Mouse (Mus musculus) liver, embryonic 15.5 days (tissue): Measurements from ENCODE around the gene Rfx3. TPM values are rescaled to one million over a fixed set of nuclear protein-coding genes. Genes with fewer than 3 reads are reported as not detected.

Source experiments
- ATAC-seq: fragments of 200-750 bp; cut with Nextera tagmentation; 2 replicates; pipeline ENCODE4 v1.8.0; 2017; ENCODE audit warnings: moderate number of reproducible peaks, mild to moderate bottlenecking, moderate library complexity; ENCODE audit not compliant: insufficient read depth
- H3K27ac ChIP-seq: fragments of 300-500 bp; sonication (generic); replicated peaks from 2 replicates; pipeline ENCODE4 v1.5.1; 2015; ENCODE audit warnings: mild to moderate bottlenecking, inconsistent platforms
- H3K27me3 ChIP-seq: fragments of 300-500 bp; sonication (generic); 2 replicates; pipeline ENCODE4 v1.6.1; 2015; ENCODE audit warnings: mild to moderate bottlenecking, inconsistent platforms
- H3K36me3 ChIP-seq: fragments of 300-500 bp; sonication (generic); replicated peaks from 2 replicates; pipeline ENCODE4 v1.6.1; 2015; ENCODE audit warnings: moderate library complexity, mild to moderate bottlenecking, inconsistent platforms
- H3K4me1 ChIP-seq: fragments of 300-500 bp; sonication (generic); replicated peaks from 2 replicates; pipeline ENCODE4 v1.6.1; 2015; ENCODE audit warnings: inconsistent platforms
- H3K4me2 ChIP-seq: fragments of 300-500 bp; sonication (generic); 2 replicates; pipeline ENCODE4 v1.6.1; 2015; ENCODE audit warnings: moderate library complexity, mild to moderate bottlenecking, inconsistent platforms
- H3K4me3 ChIP-seq: fragments of 300-500 bp; sonication (generic); replicated peaks from 2 replicates; pipeline ENCODE4 v1.5.1; 2015; ENCODE audit warnings: mild to moderate bottlenecking, inconsistent platforms
- H3K9ac ChIP-seq: fragments of 300-500 bp; sonication (generic); 2 replicates; pipeline ENCODE4 v1.6.1; 2015; ENCODE audit warnings: moderate library complexity, mild to moderate bottlenecking, inconsistent platforms
- H3K9me3 ChIP-seq: fragments of 300-500 bp; sonication (generic); replicated peaks from 2 replicates; pipeline ENCODE4 v1.6.1; 2016; ENCODE audit warnings: inconsistent platforms
- WGBS: fragments of 180-500 bp; shearing (Covaris S2); methylation state at CpG from one replicate; pipeline ENCODE4 v1.1.7; 2015; ENCODE audit warnings: mixed read lengths; ENCODE audit not compliant: insufficient replicate concordance; 5-methylcytosine and 5-hydroxymethylcytosine counted together
- polyA plus RNA-seq: library from polyadenylated mRNA; unstranded; fragments of >200 nt; fragmentation: Nextera tagmentation; extraction: Ambion mirVana; gene quantifications from 2 replicates; pipeline ENCODE4 v1.2.1, GENCODE M21; 2015

The Rfx3 gene
- polyA plus RNA-seq, 1 experiment from 2014 or later, result 1.7 TPM

- no peaks in the 10 kb centered on the region for H3K27me3 ChIP-seq
- no peaks in the 10 kb centered on the region for H3K9me3 ChIP-seq
- no peak overlapping the region for H3K27ac ChIP-seq
- 48% methylated on average over 3 of the region's 3 CpGs for WGBS
- no peaks in the 10 kb centered on the region for H3K36me3 ChIP-seq
- no peaks in the 10 kb centered on the region for H3K4me1 ChIP-seq
- H3K4me3 ChIP-seq, result no peak overlapping the region
- ATAC-seq, result no peak
- no peak overlapping the region for H3K4me2 ChIP-seq
- H3K9ac ChIP-seq, result no peak overlapping the region
Measured at GRCm38 (mm10) chr19:28002708-28003107, 8.3 kb downstream of the Rfx3 start.

- 61% methylated on average over 7 of the region's 7 CpGs for WGBS
- Histone ChIP-seq H3K27me3 (no peaks in the 10 kb centered on the region), H3K9ac (no peak overlapping the region), H3K36me3 (no peaks in the 10 kb centered on the region), H3K4me3 (no peak overlapping the region), H3K9me3 (no peaks in the 10 kb centered on the region), H3K4me2 (no peak overlapping the region), H3K27ac (no peak overlapping the region), H3K4me1 (no peaks in the 10 kb centered on the region)
- ATAC-seq, result no peak
Measured at GRCm38 (mm10) chr19:27992800-27993199, 18.2 kb downstream of the Rfx3 start.

GRCm38 (mm10) chr19:27988746-27989145, 22.2 kb downstream of the Rfx3 start:
- H3K4me3 ChIP-seq, result no peak overlapping the region
- H3K4me2 ChIP-seq, result no peak overlapping the region
- H3K27me3 ChIP-seq, result no peaks in the 10 kb centered on the region
- H3K27ac ChIP-seq, result no peak overlapping the region
- ATAC-seq, result no peak
- H3K9ac ChIP-seq, result no peak overlapping the region
- H3K36me3 ChIP-seq, result no peaks in the 10 kb centered on the region
- 70% methylated on average over 3 of the region's 3 CpGs for WGBS
- no peaks in the 10 kb centered on the region for H3K4me1 ChIP-seq
- H3K9me3 ChIP-seq, result no peaks in the 10 kb centered on the region

DNA sequence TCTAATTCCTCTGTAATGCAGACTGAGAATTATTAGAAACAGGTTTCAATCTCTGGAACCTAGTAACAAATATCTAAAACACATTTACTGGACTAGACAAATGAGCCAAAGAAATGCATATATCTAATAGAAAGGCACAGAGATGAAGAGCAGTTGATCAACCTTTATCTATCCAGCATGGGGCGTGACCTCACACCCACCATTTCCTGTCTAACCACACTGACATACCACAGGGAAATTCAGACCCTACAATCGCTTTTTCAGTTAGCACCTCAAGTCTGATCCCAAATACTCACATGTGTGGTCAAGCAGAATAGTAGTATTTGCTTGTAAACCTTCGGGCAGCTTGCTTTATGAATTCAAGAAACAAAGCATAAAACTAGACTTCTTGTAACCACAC, 43.4 kb downstream of the Rfx3 start:
- H3K4me3 ChIP-seq, result no peak overlapping the region
- no peaks in the 10 kb centered on the region for H3K27me3 ChIP-seq
- ATAC-seq, result no peak
- peaks cover 6% of the 10 kb centered on the region; the same call in 1 of the 2 replicates for H3K4me1 ChIP-seq
- H3K4me2 ChIP-seq, result no peak overlapping the region
- no peaks in the 10 kb centered on the region for H3K9me3 ChIP-seq
- H3K9ac ChIP-seq, result no peak overlapping the region
- 20% methylated on average over 3 of the region's 3 CpGs for WGBS
- no peak overlapping the region for H3K27ac ChIP-seq
- no peaks in the 10 kb centered on the region for H3K36me3 ChIP-seq

DNA sequence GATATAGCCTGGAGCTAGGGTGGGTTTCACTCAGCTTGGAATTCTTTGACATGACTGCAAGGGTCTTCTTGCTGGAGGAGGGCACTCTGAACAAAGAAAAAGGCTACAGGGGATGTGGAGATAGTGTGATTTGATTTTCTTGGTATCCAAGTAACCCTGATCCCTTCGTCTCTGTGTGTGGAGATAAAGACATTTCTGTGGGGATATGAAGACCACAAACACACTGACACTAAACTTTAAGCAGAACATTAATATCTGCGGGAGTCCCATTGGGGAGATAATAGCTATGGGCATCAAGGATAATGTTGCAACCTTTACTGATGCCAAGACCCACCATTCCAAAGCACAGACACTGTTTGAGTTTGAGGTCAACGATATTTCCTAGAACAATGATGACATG, 49.7 kb downstream of the Rfx3 start:
- no peak overlapping the region for H3K4me3 ChIP-seq
- no peaks in the 10 kb centered on the region for H3K36me3 ChIP-seq
- ATAC-seq, result no peak
- WGBS, result 22% methylated on average over 3 of the region's 3 CpGs
- no peaks in the 10 kb centered on the region for H3K9me3 ChIP-seq
- H3K27me3 ChIP-seq, result no peaks in the 10 kb centered on the region
- no peak overlapping the region for H3K27ac ChIP-seq
- H3K4me2 ChIP-seq, result no peak overlapping the region
- no peak overlapping the region for H3K9ac ChIP-seq
- no peaks in the 10 kb centered on the region for H3K4me1 ChIP-seq

GRCm38 (mm10) chr19:27935453-27935852, 75.5 kb downstream of the Rfx3 start:
- 69% methylated on average over 3 of the region's 3 CpGs for WGBS
- no peaks in the 10 kb centered on the region for H3K4me1 ChIP-seq
- no peaks in the 10 kb centered on the region for H3K27me3 ChIP-seq
- no peak overlapping the region for H3K4me2 ChIP-seq
- no peaks in the 10 kb centered on the region for H3K9me3 ChIP-seq
- H3K36me3 ChIP-seq, result no peaks in the 10 kb centered on the region
- no peak overlapping the region for H3K27ac ChIP-seq
- no peak overlapping the region for H3K9ac ChIP-seq
- no peak overlapping the region for H3K4me3 ChIP-seq
- no peak for ATAC-seq

DNA sequence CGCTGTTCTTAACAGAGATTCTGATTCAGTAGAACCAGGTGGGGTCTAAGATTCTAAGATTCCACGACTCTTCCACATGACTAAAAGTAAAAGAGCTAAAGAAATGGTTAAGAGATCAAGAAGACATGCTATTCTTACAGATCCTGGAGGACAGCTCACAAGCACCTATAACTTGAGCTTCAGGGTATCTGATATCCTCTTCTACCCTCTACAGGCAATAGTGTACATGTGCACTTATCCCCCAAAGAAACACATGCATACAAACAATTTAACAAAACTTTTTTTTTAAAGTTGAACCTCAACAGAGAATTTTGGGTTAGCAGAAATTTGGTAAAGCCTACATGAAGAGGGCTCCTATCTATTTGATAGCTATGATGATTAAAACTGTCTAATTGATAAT, 79.8 kb downstream of the Rfx3 start:
- 71% methylated on average over 2 of the region's 2 CpGs for WGBS
- no peak for ATAC-seq
- Histone ChIP-seq H3K9ac (no peak overlapping the region), H3K36me3 (no peaks in the 10 kb centered on the region), H3K4me2 (no peak overlapping the region), H3K4me1 (no peaks in the 10 kb centered on the region), H3K27me3 (no peaks in the 10 kb centered on the region), H3K27ac (no peak overlapping the region), H3K4me3 (no peak overlapping the region), H3K9me3 (no peaks in the 10 kb centered on the region)

DNA sequence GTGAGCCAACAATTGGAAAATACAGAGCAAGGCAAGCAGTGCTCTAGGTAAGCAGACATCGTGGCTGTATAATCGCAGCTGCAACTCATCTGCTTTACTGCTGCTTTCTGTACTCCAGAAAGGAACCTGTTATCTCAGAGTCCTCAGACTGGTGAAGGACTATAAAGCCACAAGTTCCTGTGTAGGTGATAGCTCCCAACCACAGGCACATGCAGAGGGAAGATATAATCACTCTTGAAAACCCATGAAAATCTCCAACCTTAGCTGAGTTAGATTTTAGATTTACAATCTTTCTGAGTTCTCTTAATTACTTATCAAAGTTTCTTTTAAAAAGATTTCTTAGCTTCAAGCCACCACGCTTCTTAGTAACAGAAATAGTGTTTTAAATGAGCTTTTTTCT, 84.6 kb downstream of the Rfx3 start:
- Histone ChIP-seq H3K4me2 (no peak overlapping the region), H3K36me3 (no peaks in the 10 kb centered on the region), H3K27me3 (no peaks in the 10 kb centered on the region), H3K4me3 (no peak overlapping the region), H3K9me3 (no peaks in the 10 kb centered on the region), H3K4me1 (no peaks in the 10 kb centered on the region), H3K9ac (no peak overlapping the region), H3K27ac (no peak overlapping the region)
- ATAC-seq, result no peak
- 25% methylated on average over 3 of the region's 3 CpGs for WGBS

DNA sequence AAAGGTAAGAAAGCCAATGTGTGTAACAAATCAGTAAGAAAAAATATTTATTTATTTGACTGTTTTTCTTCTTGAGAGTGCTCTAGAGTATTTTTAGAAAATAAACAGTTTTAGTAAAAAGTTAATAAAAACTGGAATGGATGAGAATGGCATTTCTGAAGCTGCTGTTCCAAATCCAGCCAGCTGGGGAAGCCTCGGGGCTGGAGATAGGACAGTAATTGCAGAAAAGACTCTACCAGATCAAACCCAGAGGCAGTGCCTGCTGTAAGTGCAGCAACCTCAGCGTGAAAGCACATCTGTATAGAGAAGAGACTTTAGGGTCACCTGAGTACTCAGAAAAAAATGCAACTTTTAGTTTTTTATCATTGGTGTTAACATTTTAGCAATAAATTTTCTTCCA, 91.9 kb downstream of the Rfx3 start:
- 39% methylated on average over 2 of the region's 2 CpGs for WGBS
- H3K9me3 ChIP-seq, result no peaks in the 10 kb centered on the region

DNA sequence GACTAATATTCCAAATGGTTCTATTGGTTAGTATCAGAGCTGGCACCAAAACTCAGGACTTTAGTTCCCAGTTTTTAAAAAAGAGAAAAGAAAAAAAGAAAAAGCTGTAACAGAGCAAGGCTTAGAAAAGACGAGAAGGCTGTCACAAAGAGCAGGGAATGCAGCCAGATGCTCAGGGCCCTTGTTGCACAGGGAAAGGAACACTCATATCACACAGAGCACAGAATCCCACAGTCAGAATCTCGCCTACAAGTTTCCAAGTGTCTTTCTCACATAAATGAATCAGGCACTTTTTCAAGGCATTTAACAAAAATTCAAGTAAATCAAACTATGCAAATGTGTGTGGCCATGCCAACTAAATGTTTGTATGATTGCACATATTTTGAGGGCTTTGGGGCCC, 94.5 kb downstream of the Rfx3 start:
- H3K27ac ChIP-seq, result no peak overlapping the region
- no peak overlapping the region for H3K4me3 ChIP-seq
- no peaks in the 10 kb centered on the region for H3K9me3 ChIP-seq
- H3K4me2 ChIP-seq, result no peak overlapping the region
- no peak overlapping the region for H3K9ac ChIP-seq
- 0 out of 2 replicates have a peak, but pooled peaks cover 2% of the 10 kb centered on the region for H3K4me1 ChIP-seq
- H3K27me3 ChIP-seq, result no peaks in the 10 kb centered on the region
- no peaks in the 10 kb centered on the region for H3K36me3 ChIP-seq
- ATAC-seq, result no peak
- WGBS, result 62% methylated on average over 2 of the region's 2 CpGs

More for the DNA sequence above, 91.9 kb downstream of the Rfx3 start:
- Histone ChIP-seq H3K4me1 (0 out of 2 replicates have a peak, but pooled peaks cover 2% of the 10 kb centered on the region), H3K4me2 (no peak overlapping the region), H3K9ac (no peak overlapping the region), H3K4me3 (no peak overlapping the region), H3K36me3 (no peaks in the 10 kb centered on the region), H3K27me3 (no peaks in the 10 kb centered on the region), H3K27ac (no peak overlapping the region)
- ATAC-seq, result no peak

GRCm38 (mm10) chr19:27906976-27907375, 104.0 kb downstream of the Rfx3 start:
- H3K4me2 ChIP-seq, result peak overlapping the region; percentile 71
- H3K36me3 ChIP-seq, result no peaks in the 10 kb centered on the region
- 13% methylated on average over 5 of the region's 5 CpGs for WGBS
- H3K4me1 ChIP-seq, result peaks cover 34% of the 10 kb centered on the region
- no peak for ATAC-seq
- H3K4me3 ChIP-seq, result peak overlapping the region; percentile 44
- H3K9me3 ChIP-seq, result no peaks in the 10 kb centered on the region
- H3K27me3 ChIP-seq, result no peaks in the 10 kb centered on the region
- H3K27ac ChIP-seq, result 0 out of 2 replicates have a peak overlapping the region, but pooled peaks have one; percentile 51
- no peak overlapping the region for H3K9ac ChIP-seq

DNA sequence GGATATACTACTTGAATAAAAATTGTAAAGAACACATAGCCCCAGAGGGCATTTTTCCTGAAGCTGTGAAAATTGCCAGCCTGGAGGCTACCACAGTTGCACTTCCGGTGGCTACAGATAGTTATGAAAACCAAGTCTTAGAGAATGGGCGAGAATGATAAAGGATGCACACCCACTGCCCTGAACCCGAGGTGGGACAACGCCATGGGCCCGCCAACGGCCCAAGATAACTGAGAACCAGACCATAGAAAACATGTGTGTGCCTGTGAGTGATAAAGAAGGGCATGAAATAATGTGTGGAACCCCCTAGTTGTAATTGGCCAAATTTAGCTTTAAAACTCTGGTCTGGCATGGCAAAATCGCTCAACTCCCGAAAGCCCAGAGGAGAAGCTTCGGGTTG, 105.0 kb downstream of the Rfx3 start:
- Histone ChIP-seq H3K27ac (peak overlapping the region; percentile 82), H3K27me3 (no peaks in the 10 kb centered on the region), H3K4me3 (peak overlapping the region; percentile 52), H3K4me2 (peak overlapping the region; percentile 71), H3K36me3 (no peaks in the 10 kb centered on the region), H3K4me1 (peaks cover 34% of the 10 kb centered on the region), H3K9ac (peak overlapping the region; percentile 37; the same call in 1 of the 2 replicates), H3K9me3 (no peaks in the 10 kb centered on the region)
- 15% methylated on average over 9 of the region's 9 CpGs for WGBS
- ATAC-seq, result peak; percentile 85
